Comparison of ENCODE assay signal across 9 mouse cellular contexts in the genomic region with DNA sequence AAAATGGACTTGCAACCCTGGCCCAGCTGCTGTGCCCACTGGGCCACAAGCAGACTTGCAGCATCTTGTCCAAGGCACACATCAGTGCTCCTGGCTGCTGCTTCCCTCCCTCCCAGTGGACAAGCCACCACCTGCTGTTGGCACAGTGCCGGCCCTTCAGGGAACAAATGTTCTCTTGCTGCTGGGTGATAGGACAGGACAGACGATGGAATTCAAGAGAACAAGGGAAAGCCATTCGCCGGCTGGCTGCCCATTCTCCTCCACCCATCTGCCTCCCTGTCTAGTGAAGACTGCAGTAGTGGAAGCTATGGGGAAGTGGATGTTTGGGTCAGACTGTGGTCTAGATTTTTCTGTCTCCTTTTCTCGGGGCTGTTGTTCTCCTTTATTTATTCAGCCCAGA.
DNase-seq lines count a peak whose midpoint lies in the region; ATAC-seq lines count a peak whose summit lies in the region.
"Had no signal": no experiment of that assay in that cellular context is flagged by ENCODE, and none has a peak within 500 bp of the region (broad histone marks: within the 10 kb centered on the region; RNA-seq: fewer than 3 reads in every experiment).

No protein-coding gene starts in this region.

- DNase-seq in NIH3T3 (ENCODE audit: low read depth) = peak; percentile 5
- DNase-seq in layer of hippocampus, postnatal 14 days (ENCODE audit: low spot score in 2 of 2) = peak; percentile 43 to 65
- DNase-seq in neural tube, embryonic 10.5 days (ENCODE audit: extremely low spot score, low spot score) = peak; percentile 19
- DNase-seq in urinary bladder, adult 18-20 months (ENCODE audit: low spot score in 2 of 2) = peak; percentile 76 to 83

- no peak overlapping the region for H3K4me3 ChIP-seq in brown adipose tissue, adult 24 weeks (ENCODE audit: insufficient read depth, low read depth, low read length)
- no peak overlapping the region for H3K4me3 ChIP-seq in forebrain, embryonic 13.5 days
- H3K4me3 ChIP-seq: heart, embryonic 15.5 days had no signal

- H3K9me3 ChIP-seq in forebrain, embryonic 13.5 days (replicated peaks) = no peaks in the 10 kb centered on the region
- H3K9me3 ChIP-seq: heart, embryonic 15.5 days had no signal

- peak; percentile 89 for ATAC-seq in forebrain, embryonic 13.5 days
- ATAC-seq in hematopoietic stem cell, adult 5-6 weeks (replicated peaks in 1 of 2; ENCODE audit: insufficient read depth in 1 of 2, low FRiP score in 2 of 2, low TSS enrichment in 1 of 2, low read depth in 1 of 2, poor library complexity in 2 of 2, severe bottlenecking in 2 of 2) = peak; percentile 21 to 59; a peak in 1 of 4 replicates
- no peak for ATAC-seq in monocyte, adult 5-6 weeks (replicated peaks; ENCODE audit: insufficient number of reproducible peaks, low FRiP score, low TSS enrichment, poor library complexity, severe bottlenecking)

- no peaks in the 10 kb centered on the region for H3K36me3 ChIP-seq in forebrain, embryonic 13.5 days (ENCODE audit: poor library complexity, severe bottlenecking)
- H3K36me3 ChIP-seq: heart, embryonic 15.5 days had no signal

- peaks cover 5% of the 10 kb centered on the region; the same call in 1 of the 2 replicates for H3K4me1 ChIP-seq in brown adipose tissue, adult 24 weeks (ENCODE audit: control insufficient read depth, insufficient read depth, insufficient read length, low read length)
- H3K4me1 ChIP-seq in forebrain, embryonic 13.5 days = peaks cover 11% of the 10 kb centered on the region
- H3K4me1 ChIP-seq: heart, embryonic 15.5 days had no signal

- peak overlapping the region; percentile 74 for H3K27ac ChIP-seq in brown adipose tissue, adult 24 weeks (replicated peaks; ENCODE audit: low read depth, low read length)
- H3K27ac ChIP-seq in forebrain, embryonic 13.5 days = peak overlapping the region; percentile 31; the same call in 1 of the 2 replicates
- H3K27ac ChIP-seq: heart, embryonic 15.5 days had no signal

- 9% methylated on average over 5 of the region's 5 CpGs for WGBS in forebrain, embryonic 13.5 days

- H3K27me3 ChIP-seq in forebrain, embryonic 13.5 days = no peaks in the 10 kb centered on the region
- H3K27me3 ChIP-seq: heart, embryonic 15.5 days had no signal

- H3K4me2 ChIP-seq in forebrain, embryonic 13.5 days = no peak overlapping the region
- H3K4me2 ChIP-seq: heart, embryonic 15.5 days had no signal

- H3K9ac ChIP-seq in forebrain, embryonic 13.5 days = no peak overlapping the region
- H3K9ac ChIP-seq: heart, embryonic 15.5 days had no signal

Comparison
In these comparisons a context has a peak if more than half of its experiments do, and no peak if none do; other contexts are left out.
1. DNase-seq: peak in every context shown above with its lines; median percentile 80 in urinary bladder, adult 18-20 months; 54 in layer of hippocampus, postnatal 14 days; 19 in neural tube, embryonic 10.5 days; 5 in NIH3T3.